Mouse (Mus musculus) small intestine, adult 2 months (tissue): ENCODE results near the gene Dazap2.

Experiments used
- CTCF ChIP-seq: fragments of 200-500 bp; IDR thresholded peaks from 2 replicates; pipeline ENCODE4 v1.5.1; 2012; ENCODE audit warnings: low read depth, mild to moderate bottlenecking, control low read depth, inconsistent platforms, low read length, moderate library complexity, mixed read lengths; ENCODE audit not compliant: insufficient replicate concordance, insufficient read length; ENCODE audit errors: extremely low read depth
- POLR2A ChIP-seq: fragments of 200-500 bp; IDR thresholded peaks from 2 replicates; pipeline ENCODE4 v1.6.1; 2012; ENCODE audit warnings: low read depth, mild to moderate bottlenecking, control low read depth, inconsistent platforms, low read length, moderate library complexity

DNA sequence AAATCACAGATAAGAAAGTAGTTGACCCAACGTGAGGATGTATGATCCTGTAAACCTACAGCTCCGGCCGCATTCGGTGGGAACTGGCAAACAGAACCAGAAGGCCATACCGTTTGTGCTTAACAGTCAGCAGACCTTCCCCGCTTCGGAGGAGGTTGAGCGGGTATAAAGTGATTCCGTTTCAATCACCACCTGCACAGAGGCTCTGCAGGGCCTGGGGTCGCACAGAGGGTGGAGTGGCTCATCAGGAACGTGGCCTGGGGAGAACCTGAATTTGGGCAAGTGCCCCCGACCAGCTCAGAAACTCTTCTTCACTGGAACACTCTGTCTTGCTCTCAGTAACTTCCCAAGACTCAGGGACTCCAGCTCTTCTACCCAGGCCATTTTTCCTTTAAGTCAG, 51.7 kb downstream of the Dazap2 start:
- TF ChIP-seq CTCF (no peak), POLR2A (peak; percentile 25; the same call in 1 of the 2 replicates)
